Mouse (Mus musculus) spleen, adult 2 months (tissue): Measurements from ENCODE around the gene Wdr78.

Experiments
- CTCF ChIP-seq: fragments of 200-500 bp; IDR thresholded peaks from 2 replicates; pipeline ENCODE4 v1.5.1; 2011; ENCODE audit warnings: mild to moderate bottlenecking, inconsistent platforms; ENCODE audit not compliant: insufficient read depth, insufficient read length, insufficient replicate concordance; ENCODE audit errors: extremely low read depth
- POLR2A ChIP-seq: fragments of 200-500 bp; IDR thresholded peaks from 2 replicates; pipeline ENCODE4 v1.6.1; 2011; ENCODE audit warnings: low read depth, low read length, inconsistent platforms

DNA sequence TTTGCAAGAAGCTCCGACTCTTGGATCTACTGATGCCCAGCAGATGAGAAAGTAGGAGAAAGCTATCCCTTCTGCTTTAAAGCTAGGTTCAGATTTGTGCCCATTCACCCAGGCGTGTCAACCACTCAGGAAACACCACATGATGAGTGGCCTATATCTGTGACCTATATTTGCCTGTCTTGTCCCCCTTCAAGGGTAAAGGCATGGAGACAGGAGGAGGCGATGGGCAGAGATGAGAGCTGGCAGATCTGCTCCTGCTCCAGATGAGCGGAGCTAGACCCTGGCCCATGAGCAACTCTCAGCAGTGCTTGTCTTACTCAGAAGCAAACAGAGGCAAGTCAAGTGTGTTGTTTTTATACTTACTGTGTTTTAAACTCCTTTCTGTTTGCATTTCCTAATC, 103.6 kb downstream of the Wdr78 start:
- TF ChIP-seq POLR2A (no peak), CTCF (no peak)
